Mouse (Mus musculus) hindbrain, embryonic 13.5 days (tissue): ENCODE results near the gene Numa1. TPM values are rescaled to one million over a fixed set of nuclear protein-coding genes. Genes with fewer than 3 reads are reported as not detected.
A peak's percentile ranks its signal among the peaks of the same experiment; 100 is the strongest.

ENCODE experiments used
- ATAC-seq: fragments of 200-750 bp; cut with Nextera tagmentation; 2 replicates; pipeline ENCODE4 v1.8.0; 2017; ENCODE audit warnings: moderate TSS enrichment; ENCODE audit not compliant: low FRiP score
- H3K27ac ChIP-seq: fragments of 300-500 bp; sonication (generic); 2 replicates; pipeline ENCODE4 v1.5.1; 2015; ENCODE audit warnings: inconsistent platforms, mild to moderate bottlenecking, moderate library complexity
- H3K27me3 ChIP-seq: fragments of 300-500 bp; sonication (generic); 2 replicates; pipeline ENCODE4 v1.6.1; 2015; ENCODE audit warnings: mild to moderate bottlenecking, inconsistent platforms
- H3K36me3 ChIP-seq: fragments of 300-500 bp; sonication (generic); 2 replicates; pipeline ENCODE4 v1.6.1; 2015; ENCODE audit warnings: mild to moderate bottlenecking, inconsistent platforms
- H3K4me1 ChIP-seq: fragments of 300-500 bp; sonication (generic); replicated peaks from 2 replicates; pipeline ENCODE4 v1.6.1; 2015; ENCODE audit warnings: inconsistent platforms
- H3K4me2 ChIP-seq: fragments of 300-500 bp; sonication (generic); 2 replicates; pipeline ENCODE4 v1.6.1; 2015; ENCODE audit warnings: inconsistent platforms, mild to moderate bottlenecking, moderate library complexity
- H3K4me3 ChIP-seq: fragments of 300-500 bp; sonication (generic); 2 replicates; pipeline ENCODE4 v1.5.1; 2015; ENCODE audit warnings: mild to moderate bottlenecking, inconsistent platforms
- H3K9ac ChIP-seq: fragments of 300-500 bp; sonication (generic); 2 replicates; pipeline ENCODE4 v1.6.1; 2015; ENCODE audit warnings: mild to moderate bottlenecking, inconsistent platforms
- H3K9me3 ChIP-seq: fragments of 300-500 bp; sonication (generic); 2 replicates; pipeline ENCODE4 v1.6.1; 2016; ENCODE audit warnings: inconsistent platforms
- WGBS: fragments of 180-500 bp; shearing (Covaris S2); methylation state at CpG from one replicate; pipeline ENCODE4 v1.1.7; 2015; 5-methylcytosine and 5-hydroxymethylcytosine counted together
- polyA plus RNA-seq: library from polyadenylated mRNA; unstranded; fragments of >200 nt; fragmentation: Nextera tagmentation; extraction: Ambion mirVana; gene quantifications from 2 replicates; pipeline ENCODE4 v1.2.1, GENCODE M21; 2015

The Numa1 gene
- 50.8 and 53.3 TPM in 2 replicates for polyA plus RNA-seq

DNA sequence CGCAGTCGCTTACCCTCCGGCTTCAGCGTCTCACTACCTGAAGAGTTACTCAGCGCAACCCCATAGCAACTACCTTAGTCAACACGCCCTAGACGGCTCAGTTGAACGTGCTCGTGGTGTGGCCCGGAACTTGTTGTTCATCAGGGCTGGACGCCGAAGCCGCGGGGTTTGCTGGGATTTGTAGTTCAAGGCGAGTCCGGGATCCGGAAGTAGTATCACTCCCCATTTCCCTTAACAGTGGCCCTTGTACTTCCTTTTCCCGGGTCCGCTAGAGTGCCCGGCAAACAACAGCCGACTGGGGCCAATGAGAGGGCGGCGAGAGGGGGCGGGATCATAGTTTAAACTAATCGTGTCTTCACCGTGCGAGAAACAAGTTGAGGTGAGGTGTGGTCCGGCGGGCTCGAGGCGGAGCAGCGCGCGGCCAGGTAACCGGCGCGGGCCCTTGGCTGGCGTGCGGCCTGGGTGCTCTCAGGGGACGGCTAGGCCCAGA is at the start of gene Numa1, which contains the start of gene Lrrc51:
Numa1 (plus strand) TSS at position 361 of the 490 bp plus-strand sequence.
Lrrc51 (minus strand) TSS at position 145 of the 490 bp plus-strand sequence.
- H3K9ac ChIP-seq = peak within 1 kb of the TSS; percentile 86
- peak within 1 kb of the TSS; percentile 84 for H3K27ac ChIP-seq
- H3K4me2 ChIP-seq = peak within 1 kb of the TSS; percentile 82
- peak; percentile 99 for ATAC-seq
- no peaks in the 10 kb centered on the region for H3K27me3 ChIP-seq
- H3K36me3 ChIP-seq = no peaks in the 10 kb centered on the region
- peaks cover 39% of the 10 kb centered on the region for H3K4me1 ChIP-seq
- H3K4me3 ChIP-seq = peak within 1 kb of the TSS; percentile 88
- WGBS = under 1% methylated on average over 39 of the region's 40 CpGs
- no peaks in the 10 kb centered on the region for H3K9me3 ChIP-seq

DNA sequence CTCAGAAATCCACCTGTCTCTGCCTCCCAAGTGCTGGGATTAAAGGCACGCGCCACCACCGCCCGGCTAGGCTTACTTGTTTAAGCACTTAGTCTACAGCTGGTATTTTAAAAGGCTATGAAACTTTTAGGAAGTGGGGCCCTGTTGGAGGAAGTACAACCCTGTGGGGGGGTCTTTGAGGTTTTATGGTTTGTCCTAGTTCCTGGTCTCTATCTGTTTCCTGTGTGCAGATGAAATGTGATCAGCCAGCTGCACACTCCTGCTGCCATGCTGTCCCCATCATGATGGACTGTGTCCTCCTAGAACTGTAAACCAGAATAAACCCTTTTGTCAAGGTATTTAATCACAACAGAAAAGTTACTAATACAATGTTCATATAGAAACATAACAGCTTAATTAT is 49.8 kb upstream of the Numa1 start:
- Histone ChIP-seq H3K36me3 (no peaks in the 10 kb centered on the region), H3K9ac (no peak overlapping the region), H3K4me1 (no peaks in the 10 kb centered on the region), H3K4me2 (no peak overlapping the region), H3K4me3 (no peak overlapping the region), H3K27ac (no peak overlapping the region), H3K27me3 (no peaks in the 10 kb centered on the region), H3K9me3 (no peaks in the 10 kb centered on the region)
- no peak for ATAC-seq
- 98% methylated on average over 4 of the region's 4 CpGs for WGBS

DNA sequence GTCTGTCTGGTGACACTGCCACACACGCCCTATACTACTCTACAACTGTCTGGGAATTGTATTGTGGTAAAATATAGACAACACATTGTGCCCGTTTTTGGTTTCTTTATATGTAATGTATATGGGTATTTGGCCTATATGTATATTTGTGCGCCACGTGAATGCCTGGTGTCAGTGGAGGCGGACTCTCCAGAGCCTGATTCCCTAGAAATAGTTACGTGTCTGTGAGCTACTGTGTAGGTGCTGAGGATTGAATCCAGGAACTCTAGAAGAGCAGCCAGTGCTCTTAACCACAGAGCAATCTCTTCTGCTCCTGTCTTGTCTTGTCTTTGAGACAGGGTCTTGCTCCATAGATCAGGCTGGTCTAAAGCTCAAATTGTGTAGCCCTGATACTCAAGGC is 47.6 kb upstream of the Numa1 start:
- Histone ChIP-seq H3K27me3 (no peaks in the 10 kb centered on the region), H3K9ac (no peak overlapping the region), H3K9me3 (no peaks in the 10 kb centered on the region), H3K4me1 (no peaks in the 10 kb centered on the region), H3K27ac (no peak overlapping the region), H3K4me3 (no peak overlapping the region), H3K4me2 (no peak overlapping the region), H3K36me3 (no peaks in the 10 kb centered on the region)
- WGBS = 87% methylated on average over 6 of the region's 6 CpGs
- ATAC-seq = no peak

DNA sequence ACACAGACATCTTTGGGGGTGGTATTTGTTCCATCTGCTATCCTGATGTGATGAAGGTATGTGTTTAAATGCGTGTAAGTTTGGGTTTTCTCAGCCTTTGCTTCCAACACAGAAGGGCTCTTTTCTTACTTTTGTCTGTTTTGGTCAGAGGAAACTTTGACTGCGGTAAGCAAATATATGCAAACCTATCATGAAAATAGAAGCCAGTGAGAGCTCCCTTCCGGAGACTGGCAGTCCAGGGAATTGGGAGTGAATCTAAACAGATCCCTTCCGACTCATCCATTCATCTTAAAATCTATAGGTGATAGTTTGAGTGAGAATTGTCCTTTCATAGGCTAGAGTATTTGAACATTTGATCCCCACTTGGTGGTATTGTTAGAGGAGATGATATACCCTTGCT is 45.5 kb upstream of the Numa1 start:
- H3K4me2 ChIP-seq = no peak overlapping the region
- no peaks in the 10 kb centered on the region for H3K4me1 ChIP-seq
- no peak overlapping the region for H3K27ac ChIP-seq
- H3K36me3 ChIP-seq = no peaks in the 10 kb centered on the region
- H3K9ac ChIP-seq = no peak overlapping the region
- WGBS = 82% methylated on average over 4 of the region's 4 CpGs
- H3K4me3 ChIP-seq = no peak overlapping the region
- ATAC-seq = no peak
- H3K27me3 ChIP-seq = no peaks in the 10 kb centered on the region
- H3K9me3 ChIP-seq = no peaks in the 10 kb centered on the region

DNA sequence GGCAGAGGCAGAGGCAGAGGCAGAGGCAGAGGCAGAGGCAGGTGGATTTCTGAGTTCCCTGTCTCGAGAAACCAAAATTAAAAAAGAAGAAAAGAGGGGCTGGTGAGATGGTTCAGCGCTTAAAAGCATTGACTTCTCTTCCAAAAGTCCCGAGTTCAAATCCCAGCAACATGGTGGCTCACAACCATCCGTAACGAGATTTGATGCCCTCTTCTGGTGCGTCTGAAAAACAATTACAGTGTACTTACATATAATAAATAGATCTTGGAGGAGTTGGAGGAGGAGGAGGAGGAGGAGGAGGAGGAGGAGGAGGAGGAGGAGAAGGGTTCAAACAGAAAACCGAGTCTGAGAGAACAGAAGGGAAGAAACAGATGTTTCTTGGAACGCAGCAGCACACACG is 38.2 kb upstream of the Numa1 start:
- Histone ChIP-seq H3K4me3 (peak overlapping the region; percentile 51), H3K36me3 (peaks cover 8% of the 10 kb centered on the region), H3K4me1 (peaks cover 18% of the 10 kb centered on the region), H3K4me2 (peak overlapping the region; percentile 42), H3K9me3 (no peaks in the 10 kb centered on the region), H3K27me3 (no peaks in the 10 kb centered on the region), H3K9ac (peak overlapping the region; percentile 60; the same call in 1 of the 2 replicates), H3K27ac (peak overlapping the region; percentile 92)
- no peak for ATAC-seq
- 40% methylated on average over 9 of the region's 9 CpGs for WGBS

DNA sequence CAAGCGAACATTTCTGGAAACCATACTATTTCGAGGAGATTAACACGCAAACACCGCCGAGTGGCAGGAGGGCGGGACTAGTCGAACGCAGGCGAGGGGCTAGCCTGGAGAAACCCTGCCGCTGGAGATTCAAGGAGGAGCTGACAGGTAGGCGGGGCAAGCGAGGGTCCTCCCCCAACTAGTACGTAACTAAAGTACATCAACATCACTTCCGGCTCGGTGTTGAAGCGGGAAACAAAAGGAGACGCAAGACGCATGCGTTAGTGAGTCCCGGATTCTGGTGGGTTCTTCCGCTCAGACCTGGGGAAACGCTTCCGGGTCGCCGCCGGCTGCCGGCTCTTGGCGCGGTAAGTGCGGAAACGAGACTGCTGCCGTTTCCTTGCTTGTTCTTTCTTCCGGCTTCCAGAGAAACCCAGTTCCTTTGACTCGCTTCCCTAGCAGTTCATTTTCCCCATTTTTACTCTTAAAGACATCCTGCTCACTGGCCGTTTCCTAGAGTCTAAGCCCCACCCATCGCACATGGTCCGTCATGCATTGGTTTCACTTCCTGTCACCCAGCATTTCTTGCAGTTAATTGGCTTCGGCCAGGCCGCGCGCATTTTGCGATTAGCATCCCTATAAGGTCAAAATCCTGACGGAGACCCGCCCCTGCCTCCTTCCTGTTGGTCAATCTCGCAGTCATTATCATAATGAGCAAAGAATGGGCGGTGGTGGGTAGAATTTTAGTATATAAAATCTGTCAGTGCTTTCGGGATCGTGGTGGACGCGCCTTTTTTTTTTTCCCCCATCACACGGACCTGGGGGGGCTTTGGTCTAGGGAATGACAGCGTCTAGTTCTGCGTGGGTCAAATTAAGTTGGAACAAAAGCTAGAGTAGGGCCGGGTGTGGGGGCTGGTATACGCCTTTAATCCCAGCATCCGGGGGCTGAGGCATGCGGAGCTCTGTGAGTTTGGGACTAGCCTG is 37.5 kb upstream of the Numa1 start:
- under 1% methylated on average over 57 of the region's 57 CpGs for WGBS

DNA sequence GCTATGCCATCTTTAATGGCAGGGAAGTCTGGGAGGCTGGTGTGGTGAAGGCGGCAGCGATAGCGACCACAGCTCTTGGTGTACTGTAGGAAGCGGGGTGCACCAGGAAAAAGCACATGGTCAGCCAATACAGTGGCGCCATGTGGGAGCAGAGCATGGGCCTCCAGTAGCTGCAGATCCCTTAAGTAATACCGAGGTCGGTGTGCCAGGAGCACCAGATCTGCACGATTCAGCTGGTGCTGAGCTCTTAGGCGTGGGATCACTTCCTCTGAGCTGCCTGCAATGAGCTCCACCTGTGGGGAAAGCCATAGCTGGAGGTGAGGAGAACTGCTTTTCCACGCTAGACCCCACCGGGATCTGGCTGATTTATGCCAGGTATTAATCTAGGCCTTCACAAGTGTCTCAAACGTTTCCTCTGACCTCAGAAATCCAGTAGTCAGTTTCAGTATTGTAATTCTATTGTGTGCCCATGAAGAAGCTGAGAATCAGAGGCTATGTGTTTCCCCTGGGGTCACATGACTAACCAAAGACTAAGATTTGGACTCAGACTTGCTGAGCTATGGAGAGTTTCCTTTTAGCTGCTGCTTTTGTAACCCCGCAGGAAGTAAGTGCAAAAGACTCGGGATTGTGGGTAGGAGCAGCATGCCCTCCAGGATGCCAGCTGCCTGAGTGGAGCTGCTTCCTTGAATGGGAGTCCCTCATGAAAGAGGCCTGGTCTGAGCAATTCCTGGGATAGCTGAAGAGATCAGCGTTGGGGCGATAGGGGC is 33.4 kb upstream of the Numa1 start:
- Histone ChIP-seq H3K4me3 (no peak overlapping the region), H3K27ac (no peak overlapping the region), H3K36me3 (peaks cover 30% of the 10 kb centered on the region), H3K4me2 (no peak overlapping the region), H3K4me1 (peaks cover 13% of the 10 kb centered on the region), H3K9ac (no peak overlapping the region), H3K9me3 (no peaks in the 10 kb centered on the region), H3K27me3 (no peaks in the 10 kb centered on the region)
- WGBS = 92% methylated on average over 16 of the region's 16 CpGs
- ATAC-seq = no peak

More for the DNA sequence above, 37.5 kb upstream of the Numa1 start:
- Histone ChIP-seq H3K4me2 (peak overlapping the region; percentile 53), H3K4me3 (peak overlapping the region; percentile 51), H3K9ac (peak overlapping the region; percentile 72), H3K27ac (peak overlapping the region; percentile 92), H3K9me3 (no peaks in the 10 kb centered on the region), H3K4me1 (peaks cover 18% of the 10 kb centered on the region), H3K27me3 (no peaks in the 10 kb centered on the region), H3K36me3 (peaks cover 15% of the 10 kb centered on the region)
- ATAC-seq = peak; percentile 98

DNA sequence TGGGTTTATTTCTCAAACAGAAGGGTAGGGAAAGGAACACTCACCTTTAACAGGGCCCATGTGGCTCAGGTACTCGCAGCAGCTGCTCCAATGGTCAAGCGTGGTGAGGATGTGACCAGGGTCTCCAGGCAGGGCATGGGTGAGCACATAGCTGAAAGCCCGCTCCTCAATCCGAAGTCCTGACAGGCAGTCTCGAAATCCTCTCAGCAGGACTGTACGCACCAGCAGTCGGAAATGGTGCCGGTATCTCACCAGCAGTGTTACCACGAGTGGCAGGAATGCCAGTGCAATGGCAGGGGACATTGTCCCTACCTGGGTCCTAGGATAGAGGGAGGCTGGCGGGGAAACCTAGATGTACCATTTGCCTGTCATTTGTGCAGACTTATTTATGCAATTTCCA is 31.9 kb upstream of the Numa1 start:
- ATAC-seq = no peak
- H3K4me2 ChIP-seq = no peak overlapping the region
- WGBS = 95% methylated on average over 10 of the region's 10 CpGs
- H3K36me3 ChIP-seq = peaks cover 30% of the 10 kb centered on the region
- no peak overlapping the region for H3K4me3 ChIP-seq
- no peak overlapping the region for H3K27ac ChIP-seq
- H3K9ac ChIP-seq = no peak overlapping the region
- H3K4me1 ChIP-seq = peaks cover 18% of the 10 kb centered on the region
- no peaks in the 10 kb centered on the region for H3K9me3 ChIP-seq
- H3K27me3 ChIP-seq = no peaks in the 10 kb centered on the region

DNA sequence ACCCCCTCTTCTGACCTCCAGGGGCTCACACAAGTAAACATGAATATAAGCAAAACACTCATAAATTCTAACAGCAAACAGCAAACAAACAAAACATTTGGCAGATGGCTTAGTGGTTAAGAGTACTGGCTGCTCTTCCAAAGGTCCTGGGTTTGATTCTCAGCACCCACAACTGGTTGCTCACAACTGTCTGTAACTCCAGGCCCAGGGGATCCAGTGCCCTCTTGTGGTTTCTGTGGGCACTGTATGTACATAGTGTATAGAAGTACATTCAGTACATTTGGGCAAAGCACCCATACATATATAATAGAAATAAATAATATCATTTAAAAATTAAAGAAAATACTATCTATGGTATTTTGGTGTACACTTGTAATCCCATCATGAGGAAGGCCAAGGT is 31.1 kb upstream of the Numa1 start:
- Histone ChIP-seq H3K27ac (no peak overlapping the region), H3K9ac (no peak overlapping the region), H3K4me1 (peaks cover 20% of the 10 kb centered on the region), H3K4me2 (no peak overlapping the region), H3K4me3 (no peak overlapping the region), H3K27me3 (no peaks in the 10 kb centered on the region), H3K36me3 (peaks cover 30% of the 10 kb centered on the region), H3K9me3 (no peaks in the 10 kb centered on the region)
- no peak for ATAC-seq

DNA sequence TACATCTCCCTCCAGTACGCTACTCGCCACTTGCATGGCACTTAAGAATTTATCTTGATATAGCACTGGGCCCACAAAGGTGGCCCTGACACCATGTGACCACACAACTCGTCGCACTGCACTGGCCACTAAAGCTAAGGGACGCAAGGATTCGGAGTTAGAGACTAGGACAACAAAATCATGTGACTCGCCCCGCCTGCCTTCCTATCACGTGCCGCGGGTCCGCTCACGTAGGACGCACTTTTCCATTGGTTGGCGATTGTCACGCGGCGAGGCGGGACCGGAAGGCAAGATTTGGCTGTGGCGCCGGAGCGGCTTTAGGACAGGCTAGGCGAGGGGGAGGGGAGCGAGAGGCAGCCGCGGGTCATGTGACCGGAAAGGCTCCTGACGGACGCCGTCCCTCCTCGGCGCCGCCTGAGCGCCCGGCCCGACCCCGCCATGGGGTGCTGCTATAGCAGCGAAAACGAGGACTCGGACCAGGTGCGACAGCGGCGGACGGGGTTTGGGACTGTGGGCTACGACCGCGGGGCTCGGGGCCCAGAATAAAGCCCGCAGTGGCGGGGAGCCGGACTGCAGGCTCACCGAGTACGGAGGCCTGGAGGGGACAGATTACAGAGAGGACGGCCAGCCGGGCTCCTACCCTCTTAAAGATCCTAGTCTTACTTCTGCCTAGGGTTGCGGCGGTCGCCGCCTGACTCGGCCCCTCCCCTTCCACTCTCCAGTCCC is 28.2 kb upstream of the Numa1 start, which contains the start of gene Lamtor1:
Lamtor1 (plus strand) TSS at position 344 of the 726 bp plus-strand sequence.
- Histone ChIP-seq H3K4me1 (peaks cover 30% of the 10 kb centered on the region), H3K9ac (peak within 1 kb of the TSS; percentile 88), H3K4me2 (peak within 1 kb of the TSS; percentile 74), H3K27ac (peak within 1 kb of the TSS; percentile 97), H3K4me3 (peak within 1 kb of the TSS; percentile 77), H3K9me3 (no peaks in the 10 kb centered on the region), H3K36me3 (peaks cover 40% of the 10 kb centered on the region), H3K27me3 (no peaks in the 10 kb centered on the region)
- WGBS = under 1% methylated on average over 60 of the region's 61 CpGs
- ATAC-seq = peak; percentile 98

DNA sequence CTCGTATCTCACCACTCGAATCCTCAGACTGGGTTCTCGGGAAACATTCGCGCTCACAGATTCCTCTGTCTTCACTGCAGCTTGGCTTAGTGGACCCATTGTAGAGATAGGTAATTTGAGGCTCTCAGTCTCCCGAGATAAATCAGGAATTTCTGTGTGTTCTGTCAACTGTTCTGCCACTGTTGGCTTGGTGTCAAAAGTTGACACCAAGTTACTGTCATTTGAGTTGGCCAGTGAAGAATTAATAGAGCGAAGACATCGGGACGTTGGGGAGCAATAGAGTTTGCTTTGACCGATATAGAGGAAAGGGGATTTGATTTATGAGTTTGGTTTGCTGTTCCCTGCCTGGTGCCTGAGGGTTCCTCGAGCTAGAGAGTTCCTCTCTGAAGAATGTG is 27.6 kb upstream of the Numa1 start, which contains the start of gene Tomt:
Tomt (minus strand) TSS at position 73 of the 395 bp plus-strand sequence.
- peak within 1 kb of the TSS; percentile 88 for H3K9ac ChIP-seq
- peaks cover 40% of the 10 kb centered on the region for H3K36me3 ChIP-seq
- peaks cover 30% of the 10 kb centered on the region for H3K4me1 ChIP-seq
- peak within 1 kb of the TSS; percentile 77 for H3K4me3 ChIP-seq
- peak within 1 kb of the TSS; percentile 74 for H3K4me2 ChIP-seq
- WGBS = 21% methylated on average over 11 of the region's 11 CpGs
- no peaks in the 10 kb centered on the region for H3K9me3 ChIP-seq
- H3K27me3 ChIP-seq = no peaks in the 10 kb centered on the region
- H3K27ac ChIP-seq = peak within 1 kb of the TSS; percentile 97
- ATAC-seq = no peak
